Mouse (Mus musculus): ENCODE results near the gene Hnrnpul2.

GRCm38 (mm10) chr19:8788521-8788920 is 31.3 kb upstream of the Hnrnpul2 start:
- TF ChIP-seq POLR2A (IDR thresholded peaks at IDR 0.05; ENCODE audit: borderline replicate concordance, extremely low read depth, low read depth, low read length): no peak
- TF ChIP-seq CTCF (IDR thresholded peaks at IDR 0.05; ENCODE audit: insufficient read depth, low read length): no peak
